Mouse (Mus musculus) thymus, adult 2 months (tissue): ENCODE measurements around the gene Lpin2. TPM values are rescaled to one million over a fixed set of nuclear protein-coding genes. Genes with fewer than 3 reads are reported as not detected.

Experiments used
- DNase-seq: peaks from one replicate; pipeline ENCODE4 v3.0.0; 2021
- H3K27ac ChIP-seq: fragments of 200-500 bp; 2 replicates; pipeline ENCODE4 v1.5.1; 2012; ENCODE audit warnings: low read length, control low read depth; ENCODE audit not compliant: control insufficient read depth, insufficient read depth
- H3K27me3 ChIP-seq: fragments of 200-500 bp; 2 replicates; pipeline ENCODE4 v1.6.1; 2012; ENCODE audit warnings: mild to moderate bottlenecking, low read length, moderate library complexity, mixed read lengths; ENCODE audit not compliant: control insufficient read depth, insufficient read depth
- H3K36me3 ChIP-seq: fragments of 200-500 bp; 2 replicates; pipeline ENCODE4 v1.6.1; 2012; ENCODE audit warnings: mild to moderate bottlenecking, low read length, moderate library complexity; ENCODE audit not compliant: control insufficient read depth, insufficient read depth
- H3K4me1 ChIP-seq: fragments of 200-500 bp; replicated peaks from 2 replicates; pipeline ENCODE4 v1.6.1; 2012; ENCODE audit warnings: low read length; ENCODE audit not compliant: control insufficient read depth, insufficient read depth
- H3K4me3 ChIP-seq: fragments of 200-500 bp; 2 replicates; pipeline ENCODE4 v1.5.1; 2012; ENCODE audit warnings: mild to moderate bottlenecking, low read length, control low read depth, moderate library complexity; ENCODE audit not compliant: control insufficient read depth, insufficient read depth
- CTCF ChIP-seq: fragments of 200-500 bp; IDR thresholded peaks from 2 replicates; pipeline ENCODE4 v1.5.1; 2012; ENCODE audit warnings: mild to moderate bottlenecking, control low read depth, low read length, moderate library complexity, borderline replicate concordance; ENCODE audit not compliant: control insufficient read depth, poor library complexity, insufficient read depth; ENCODE audit errors: extremely low read depth
- POLR2A ChIP-seq: fragments of 200-500 bp; IDR thresholded peaks from 2 replicates; pipeline ENCODE4 v1.6.1; 2012; ENCODE audit warnings: mild to moderate bottlenecking, low read length, control low read depth, moderate library complexity; ENCODE audit not compliant: control insufficient read depth, poor library complexity, insufficient read depth; ENCODE audit errors: extremely low read depth
- WGBS: fragments of 180-500 bp; shearing (Covaris S2); methylation state at CpG from one replicate; pipeline ENCODE4 v1.1.7; 2018; 5-methylcytosine and 5-hydroxymethylcytosine counted together
- polyA plus RNA-seq: library from polyadenylated mRNA; depleted of rRNA; stranded (reverse); fragments of >200 nt; gene quantifications from 2 replicates; pipeline ENCODE4 v1.2.3, GENCODE M21; 2012

Gene Lpin2
- polyA plus RNA-seq, 1 experiment, result 16.7 TPM

GRCm38 (mm10) chr17:71263136-71263535 is 80.8 kb downstream of the Lpin2 start:
- Histone ChIP-seq H3K27ac (no peak overlapping the region), H3K36me3 (no peaks in the 10 kb centered on the region), H3K4me1 (no peaks in the 10 kb centered on the region), H3K27me3 (no peaks in the 10 kb centered on the region), H3K4me3 (no peak overlapping the region)
- TF ChIP-seq CTCF (no peak), POLR2A (no peak)
- DNase-seq, result peak; percentile 7
- 9% methylated on average over 6 of the region's 6 CpGs for WGBS

DNA sequence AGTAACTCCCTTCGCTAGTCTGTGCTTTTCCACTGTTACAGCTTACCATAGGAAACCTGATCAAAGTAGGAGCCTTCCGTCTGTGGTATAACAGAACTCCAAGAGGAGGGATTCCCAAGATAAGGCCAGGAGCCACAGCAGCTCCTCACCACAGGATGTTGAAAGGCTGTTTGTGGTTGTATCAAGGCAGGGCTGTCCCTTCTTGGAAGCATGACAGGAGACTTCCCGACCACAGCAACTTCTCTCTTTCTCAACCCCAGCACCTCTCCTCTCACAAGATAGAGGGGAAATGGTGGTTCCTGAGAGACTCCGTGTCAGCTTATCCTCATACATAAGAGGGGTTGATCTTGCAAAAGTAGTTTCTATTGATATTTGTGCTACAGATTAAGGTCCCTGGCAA is 82.4 kb downstream of the Lpin2 start:
- TF ChIP-seq POLR2A (no peak), CTCF (no peak)
- Histone ChIP-seq H3K4me3 (no peak overlapping the region), H3K36me3 (no peaks in the 10 kb centered on the region), H3K27me3 (no peaks in the 10 kb centered on the region), H3K27ac (no peak overlapping the region), H3K4me1 (no peaks in the 10 kb centered on the region)
- 7% methylated on average over 4 of the region's 4 CpGs for WGBS
- DNase-seq, result no peak

DNA sequence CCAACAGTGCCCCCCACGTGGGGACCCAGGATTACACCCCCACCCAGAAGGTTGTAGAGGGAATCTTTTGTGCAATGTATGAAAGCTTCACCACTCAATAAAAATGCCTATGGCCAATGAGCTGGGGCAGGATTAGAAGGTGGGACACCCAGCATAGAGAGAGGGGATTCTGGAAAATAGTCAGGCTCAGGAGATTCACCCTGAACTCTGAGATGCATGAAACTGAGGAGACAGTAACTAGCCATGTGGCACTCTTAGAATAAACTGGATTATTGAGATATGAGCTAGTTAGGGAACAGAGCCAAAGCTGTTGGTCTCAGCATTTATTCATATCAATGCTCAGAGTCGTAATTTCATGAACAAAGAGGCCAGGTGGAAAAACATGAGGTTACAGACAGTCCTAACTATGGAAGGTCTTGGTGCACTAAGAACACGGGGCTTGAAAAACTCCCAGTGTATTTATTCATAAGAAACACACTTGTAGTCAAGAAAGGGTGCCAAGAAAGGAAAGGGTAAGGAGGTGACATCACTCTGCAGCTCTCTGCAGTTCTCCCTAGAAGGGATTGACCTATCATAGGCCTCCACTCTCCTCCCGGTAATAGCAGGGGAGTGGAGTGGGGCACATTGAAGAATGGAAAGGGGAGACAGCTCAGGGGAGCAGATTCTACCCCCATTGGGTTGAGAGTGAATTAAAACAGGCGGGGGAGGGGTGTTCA is 83.1 kb downstream of the Lpin2 start:
- H3K4me1 ChIP-seq, result no peaks in the 10 kb centered on the region
- no peak overlapping the region for H3K4me3 ChIP-seq
- 46% methylated on average over 5 of the region's 5 CpGs for WGBS
- H3K27ac ChIP-seq, result no peak overlapping the region
- no peaks in the 10 kb centered on the region for H3K27me3 ChIP-seq
- H3K36me3 ChIP-seq, result no peaks in the 10 kb centered on the region
- no peak for DNase-seq
- TF ChIP-seq CTCF, result no peak
- TF ChIP-seq POLR2A, result no peak

- no peaks in the 10 kb centered on the region for H3K4me1 ChIP-seq
- no peak for DNase-seq
- H3K4me3 ChIP-seq, result no peak overlapping the region
- no peak overlapping the region for H3K27ac ChIP-seq
- no peaks in the 10 kb centered on the region for H3K27me3 ChIP-seq
- TF ChIP-seq CTCF, result no peak
- TF ChIP-seq POLR2A, result no peak
- no peaks in the 10 kb centered on the region for H3K36me3 ChIP-seq
- 56% methylated on average over 8 of the region's 8 CpGs for WGBS
Measured at GRCm38 (mm10) chr17:71267374-71267773, 85.0 kb downstream of the Lpin2 start.

DNA sequence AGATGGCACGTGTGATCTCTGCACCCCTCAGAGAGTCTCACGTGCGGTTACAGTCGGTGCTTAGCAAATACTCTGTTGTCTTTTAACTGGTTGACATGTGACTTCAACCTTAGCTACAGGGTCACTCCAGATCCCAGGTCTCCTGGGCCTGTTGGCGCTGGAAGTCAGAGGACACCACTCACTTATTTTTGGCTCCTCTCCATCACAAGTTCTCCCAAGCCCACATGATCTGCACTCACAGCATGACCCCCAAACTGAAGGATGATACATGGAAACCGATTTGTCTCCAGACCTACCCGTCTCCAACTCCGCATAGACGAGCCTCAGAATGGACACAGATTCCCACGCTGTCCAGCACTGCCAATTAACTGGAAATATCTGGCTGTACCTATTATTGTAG is 85.8 kb downstream of the Lpin2 start:
- 96% methylated on average over 10 of the region's 10 CpGs for WGBS
- no peaks in the 10 kb centered on the region for H3K27me3 ChIP-seq
- no peak overlapping the region for H3K4me3 ChIP-seq
- TF ChIP-seq CTCF, result no peak
- TF ChIP-seq POLR2A, result no peak
- H3K4me1 ChIP-seq, result no peaks in the 10 kb centered on the region
- no peak overlapping the region for H3K27ac ChIP-seq
- no peaks in the 10 kb centered on the region for H3K36me3 ChIP-seq
- DNase-seq, result no peak

- 94% methylated on average over 3 of the region's 3 CpGs for WGBS
- no peaks in the 10 kb centered on the region for H3K27me3 ChIP-seq
- no peaks in the 10 kb centered on the region for H3K36me3 ChIP-seq
- no peak overlapping the region for H3K27ac ChIP-seq
- H3K4me1 ChIP-seq, result no peaks in the 10 kb centered on the region
- TF ChIP-seq CTCF, result no peak
- TF ChIP-seq POLR2A, result no peak
- H3K4me3 ChIP-seq, result no peak overlapping the region
- no peak for DNase-seq
Measured at GRCm38 (mm10) chr17:71268599-71268998, 86.2 kb downstream of the Lpin2 start.

DNA sequence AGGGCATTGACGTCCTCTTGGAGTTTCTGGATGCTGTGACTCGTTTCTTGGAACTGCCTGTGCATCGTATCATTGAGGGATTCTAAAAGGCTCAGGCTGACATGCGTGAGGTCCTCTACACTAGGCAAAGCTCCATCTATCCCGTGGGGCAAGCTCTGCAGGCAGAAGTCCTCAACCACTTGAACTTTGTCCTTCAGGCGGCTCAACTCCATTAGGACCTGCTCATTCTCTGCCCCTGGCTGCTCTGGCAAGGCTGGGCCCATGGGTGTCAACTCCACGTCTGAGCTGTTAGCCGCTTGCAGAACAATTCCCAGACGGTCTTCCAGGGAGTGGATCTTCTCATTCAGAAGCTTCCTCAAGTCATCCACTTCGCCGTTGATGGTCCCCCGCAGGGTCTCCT is 91.5 kb downstream of the Lpin2 start:
- Histone ChIP-seq H3K27me3 (no peaks in the 10 kb centered on the region), H3K4me1 (no peaks in the 10 kb centered on the region), H3K27ac (no peak overlapping the region), H3K4me3 (no peak overlapping the region), H3K36me3 (no peaks in the 10 kb centered on the region)
- no peak for DNase-seq
- WGBS, result 96% methylated on average over 12 of the region's 12 CpGs
- TF ChIP-seq CTCF (no peak), POLR2A (no peak)
